Mouse (Mus musculus) kidney, postnatal 10 days (tissue): ENCODE data around the gene Gale.

Experiments used
- DNase-seq: peaks from one replicate; pipeline ENCODE4 v3.0.0; 2021; ENCODE audit warnings: mixed read lengths

Gale gene

GRCm38 (mm10) chr4:135945706-135946105 is 17.8 kb upstream of the Gale start:
- DNase-seq, result no peak

- peak; percentile 98 for DNase-seq
Observed at GRCm38 (mm10) chr4:135946278-135946658, 17.3 kb upstream of the Gale start, which contains the start of gene Hmgcl. Gene Hmgcl (plus strand): TSS chr4:135946448.

- DNase-seq, result peak; percentile 30
Observed at GRCm38 (mm10) chr4:135946659-135947301, 16.7 kb upstream of the Gale start.

- DNase-seq, result no peak
Observed at GRCm38 (mm10) chr4:135948142-135948541, 15.4 kb upstream of the Gale start.

GRCm38 (mm10) chr4:135949475-135949874 is 14.1 kb upstream of the Gale start:
- peak; percentile 66 for DNase-seq

GRCm38 (mm10) chr4:135949911-135950310 is 13.6 kb upstream of the Gale start:
- peak; percentile 60 for DNase-seq

- DNase-seq, result no peak
Observed at GRCm38 (mm10) chr4:135950365-135950764, 13.2 kb upstream of the Gale start.

GRCm38 (mm10) chr4:135951505-135951904 is 12.0 kb upstream of the Gale start:
- no peak for DNase-seq

GRCm38 (mm10) chr4:135953179-135953578 is 10.3 kb upstream of the Gale start:
- DNase-seq, result no peak

GRCm38 (mm10) chr4:135954241-135954640 is 9.3 kb upstream of the Gale start:
- peak; percentile 87 for DNase-seq

GRCm38 (mm10) chr4:135955886-135956285 is 7.6 kb upstream of the Gale start:
- no peak for DNase-seq

GRCm38 (mm10) chr4:135958354-135958753 is 5.2 kb upstream of the Gale start:
- DNase-seq, result peak; percentile 79

GRCm38 (mm10) chr4:135960717-135961116 is 2.8 kb upstream of the Gale start:
- peak; percentile 90 for DNase-seq

GRCm38 (mm10) chr4:135961709-135962108 is 1.8 kb upstream of the Gale start:
- DNase-seq, result no peak

GRCm38 (mm10) chr4:135962198-135962597 is 1.3 kb upstream of the Gale start:
- DNase-seq, result no peak

- DNase-seq, result no peak
Observed at GRCm38 (mm10) chr4:135962946-135963345, 581 bp upstream of the Gale start.

GRCm38 (mm10) chr4:135964426-135964825 is 899 bp downstream of the Gale start:
- DNase-seq, result peak; percentile 76

GRCm38 (mm10) chr4:135965113-135965512 is 1.6 kb downstream of the Gale start:
- DNase-seq, result no peak

GRCm38 (mm10) chr4:135966283-135966682 is 2.8 kb downstream of the Gale start:
- no peak for DNase-seq

- no peak for DNase-seq
Observed at GRCm38 (mm10) chr4:135967086-135967760, 3.7 kb downstream of the Gale start.

- DNase-seq, result no peak
Observed at GRCm38 (mm10) chr4:135968271-135968869, 4.8 kb downstream of the Gale start.

GRCm38 (mm10) chr4:135969070-135969750 is 5.7 kb downstream of the Gale start:
- no peak for DNase-seq

GRCm38 (mm10) chr4:135970585-135970984 is 7.1 kb downstream of the Gale start:
- DNase-seq, result peak; percentile 10
